Comparison of ENCODE assay signal across 24 mouse cellular contexts in genomic region chr7:141590959-141591358, GRCm38 (mm10). TPM values are rescaled to one million over a fixed set of nuclear protein-coding genes. Genes with fewer than 3 reads are reported as not detected.
DNase-seq lines count a peak whose midpoint lies in the region; ATAC-seq and TF ChIP-seq lines count a peak whose summit lies in the region.
"Had no signal": no experiment of that assay in that cellular context is flagged by ENCODE, and none has a peak within 500 bp of the region (broad histone marks: within the 10 kb centered on the region; RNA-seq: fewer than 3 reads in every experiment).

No protein-coding gene starts in this region.

- H3K27me3 ChIP-seq in kidney, adult 2 months (replicated peaks; ENCODE audit: control insufficient read depth, insufficient read depth, low read length): no peaks in the 10 kb centered on the region
- H3K27me3 ChIP-seq in midbrain, embryonic 11.5 days (ENCODE audit: control insufficient read depth, insufficient read depth, low read length): no peaks in the 10 kb centered on the region
- no peaks in the 10 kb centered on the region for H3K27me3 ChIP-seq in midbrain, embryonic 13.5 days
- H3K27me3 ChIP-seq: embryonic facial prominence, embryonic 13.5 days; embryonic facial prominence, embryonic 15.5 days; forebrain, embryonic 12.5 days had no signal

- no peak overlapping the region for H3K4me2 ChIP-seq in midbrain, embryonic 11.5 days
- H3K4me2 ChIP-seq in midbrain, embryonic 13.5 days (replicated peaks): no peak overlapping the region
- H3K4me2 ChIP-seq: embryonic facial prominence, embryonic 13.5 days; embryonic facial prominence, embryonic 15.5 days; forebrain, embryonic 12.5 days had no signal

- H3K4me3 ChIP-seq in kidney, adult 2 months (ENCODE audit: insufficient read depth, low read depth, low read length): no peak overlapping the region
- no peak overlapping the region for H3K4me3 ChIP-seq in midbrain, embryonic 11.5 days (ENCODE audit: low read depth, low read length)
- no peak overlapping the region for H3K4me3 ChIP-seq in midbrain, embryonic 13.5 days (replicated peaks)
- H3K4me3 ChIP-seq: embryonic facial prominence, embryonic 13.5 days; embryonic facial prominence, embryonic 15.5 days; erythroblast, embryonic 14.5 days; forebrain, embryonic 10.5 days; forebrain, embryonic 12.5 days had no signal

- WGBS in kidney, adult 2 months: 52% methylated on average over 8 of the region's 8 CpGs
- WGBS in midbrain, embryonic 11.5 days: 94% methylated on average over 8 of the region's 8 CpGs
- 96% methylated on average over 8 of the region's 8 CpGs for WGBS in midbrain, embryonic 13.5 days

- no peak for TF ChIP-seq POLR2A in kidney, adult 2 months (IDR thresholded peaks at IDR 0.05; ENCODE audit: low read depth, low read length)

- peaks cover 22% of the 10 kb centered on the region for H3K4me1 ChIP-seq in kidney, adult 2 months (ENCODE audit: control insufficient read depth, insufficient read depth, low read length)
- H3K4me1 ChIP-seq in midbrain, embryonic 11.5 days (ENCODE audit: control insufficient read depth, insufficient read depth, low read length): no peaks in the 10 kb centered on the region
- no peaks in the 10 kb centered on the region for H3K4me1 ChIP-seq in midbrain, embryonic 13.5 days (replicated peaks)
- H3K4me1 ChIP-seq: forebrain, embryonic 10.5 days; forebrain, embryonic 12.5 days had no signal

- H3K9ac ChIP-seq in midbrain, embryonic 11.5 days (ENCODE audit: low read length): no peak overlapping the region
- H3K9ac ChIP-seq in midbrain, embryonic 13.5 days (replicated peaks): no peak overlapping the region
- H3K9ac ChIP-seq: embryonic facial prominence, embryonic 13.5 days; embryonic facial prominence, embryonic 15.5 days; forebrain, embryonic 12.5 days had no signal

- peaks cover 3% of the 10 kb centered on the region; the same call in 1 of the 2 replicates for H3K36me3 ChIP-seq in kidney, adult 2 months (ENCODE audit: control insufficient read depth, insufficient read depth, low read length)
- no peaks in the 10 kb centered on the region for H3K36me3 ChIP-seq in midbrain, embryonic 11.5 days (ENCODE audit: control insufficient read depth, insufficient read depth, low read length)
- H3K36me3 ChIP-seq in midbrain, embryonic 13.5 days: peaks cover 37% of the 10 kb centered on the region

- DNase-seq in kidney, adult 2 months: peak; percentile 91
- DNase-seq in kidney, adult 18-20 months: no peak
- peak; percentile 83 for DNase-seq in kidney, adult 9 months
- DNase-seq in kidney, postnatal 10 days: no peak
- peak; percentile 75 to 76 for DNase-seq in kidney, postnatal 36 days
- DNase-seq in kidney, postnatal 14 days: no peak
- DNase-seq in midbrain, embryonic 11.5 days (ENCODE audit: low spot score, missing footprints): peak; percentile 33
- DNase-seq: adrenal gland, adult 2 months; adrenal gland, postnatal 10 days; adrenal gland, postnatal 25 days; cerebellum, adult 11 months; cerebellum, adult 18-20 months; cerebellum, adult 8-10 months; cerebellum, adult 9-11 months; cerebellum, postnatal 14 days; cerebellum, postnatal 36 days; embryo, embryonic 11 days had no signal

- no peak for TF ChIP-seq CTCF in kidney, adult 2 months (conservative IDR thresholded peaks at IDR 0.05; ENCODE audit: insufficient read depth, insufficient read length, low read depth, low read length)

- no peak for ATAC-seq in midbrain, embryonic 11.5 days (ENCODE audit: low FRiP score)
- no peak for ATAC-seq in midbrain, embryonic 13.5 days
- ATAC-seq: forebrain, embryonic 14.5 days had no signal

- no peaks in the 10 kb centered on the region for H3K9me3 ChIP-seq in midbrain, embryonic 11.5 days (ENCODE audit: control insufficient read depth, low read length)
- no peaks in the 10 kb centered on the region for H3K9me3 ChIP-seq in midbrain, embryonic 13.5 days
- H3K9me3 ChIP-seq: embryonic facial prominence, embryonic 13.5 days; embryonic facial prominence, embryonic 15.5 days; forebrain, embryonic 10.5 days; forebrain, embryonic 12.5 days had no signal

- peak overlapping the region; percentile 67 for H3K27ac ChIP-seq in kidney, adult 2 months (ENCODE audit: insufficient read depth, low read depth, low read length)
- no peak overlapping the region for H3K27ac ChIP-seq in midbrain, embryonic 11.5 days (ENCODE audit: low read depth, low read length)
- H3K27ac ChIP-seq in midbrain, embryonic 13.5 days: no peak overlapping the region
- H3K27ac ChIP-seq: embryonic facial prominence, embryonic 13.5 days; embryonic facial prominence, embryonic 15.5 days; forebrain, embryonic 10.5 days; forebrain, embryonic 12.5 days had no signal

RNA-seq across cellular contexts. Expression of gene Ap2a2, which starts 29.0 kb away (rescaled TPM):
- polyA plus RNA-seq in kidney, adult 2 months (2012; rRNA removed): 94.8 and 95.4 TPM in 2 replicates
- 76.6 and 81.1 TPM in 2 replicates for polyA plus RNA-seq in midbrain, embryonic 11.5 days (2014; fragmentation: Nextera tagmentation; extraction: Ambion mirVana)
- 103 and 107 TPM in 2 replicates for polyA plus RNA-seq in midbrain, embryonic 13.5 days (2015; fragmentation: Nextera tagmentation; extraction: Ambion mirVana)

RNA-seq across cellular contexts. Expression of gene Chid1, which starts 51.3 kb away (rescaled TPM):
- 34.4 and 35.6 TPM in 2 replicates for polyA plus RNA-seq in kidney, adult 2 months (2012; rRNA removed)
- polyA plus RNA-seq in midbrain, embryonic 11.5 days (2014; fragmentation: Nextera tagmentation; extraction: Ambion mirVana): 23.3 and 26.4 TPM in 2 replicates
- polyA plus RNA-seq in midbrain, embryonic 13.5 days (2015; fragmentation: Nextera tagmentation; extraction: Ambion mirVana): 31.7 and 35.5 TPM in 2 replicates

Comparison
In these comparisons a context has a peak if more than half of its experiments do, and no peak if none do; other contexts are left out.
1. DNase-seq: peak in kidney, adult 2 months (single experiment), kidney, adult 9 months (single experiment), kidney, postnatal 36 days (2 of 2) and midbrain, embryonic 11.5 days (single experiment); none in kidney, adult 18-20 months (single experiment), kidney, postnatal 10 days (single experiment) and kidney, postnatal 14 days (single experiment).